Mouse (Mus musculus): Measurements from ENCODE around the gene Ptges. TPM values are rescaled to one million over a fixed set of nuclear protein-coding genes. Genes with fewer than 3 reads are reported as not detected.

Ptges gene
- 2.6 and 4.4 TPM in 2 replicates for polyA plus RNA-seq (2015; fragmentation: Nextera tagmentation; extraction: Ambion mirVana)

DNA sequence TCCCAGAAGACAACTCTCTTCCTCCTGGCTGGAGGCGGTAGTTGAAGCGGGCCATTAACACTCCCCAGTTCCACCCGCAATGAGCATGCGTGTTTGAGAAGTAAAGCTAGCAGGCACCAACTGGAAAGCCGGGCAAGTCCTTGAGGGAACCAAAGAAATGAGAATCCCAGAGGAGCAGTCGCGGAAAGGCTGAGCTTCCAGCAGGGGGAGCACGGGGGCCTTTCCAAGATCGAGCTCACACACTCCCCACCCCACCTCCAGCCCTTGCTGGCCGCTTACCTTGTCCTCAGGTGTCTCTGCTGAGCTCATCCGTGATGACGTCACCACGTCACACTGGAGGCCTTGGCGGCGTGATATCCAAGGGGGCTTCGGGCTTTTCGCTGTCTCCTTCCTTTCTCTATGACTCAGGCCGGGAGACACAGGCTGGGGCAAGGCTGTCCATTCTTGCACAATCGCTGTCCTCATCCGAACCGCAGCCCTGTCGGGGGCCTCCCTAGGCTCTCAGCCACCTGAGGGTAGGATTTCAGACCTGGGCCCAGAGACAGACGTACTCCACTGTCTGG is at the start of gene Ptges:
TSS of gene Ptges (minus strand) at position 381 of the 563 bp plus-strand sequence.
- H3K27ac ChIP-seq: no peak within 1 kb of the TSS
- H3K4me1 ChIP-seq (replicated peaks): peaks cover 31% of the 10 kb centered on the region
- peak within 1 kb of the TSS; percentile 39; the same call in 1 of the 2 replicates for H3K9ac ChIP-seq
- peak within 1 kb of the TSS; percentile 38 for H3K4me3 ChIP-seq
- H3K27me3 ChIP-seq: no peaks in the 10 kb centered on the region
- H3K9me3 ChIP-seq (replicated peaks): no peaks in the 10 kb centered on the region
- 3% methylated on average over 23 of the region's 23 CpGs for WGBS
- H3K36me3 ChIP-seq: no peaks in the 10 kb centered on the region
- peak; percentile 36 for ATAC-seq (replicated peaks; ENCODE audit: insufficient number of reproducible peaks, insufficient read depth, low FRiP score, low read depth)
- H3K4me2 ChIP-seq: peak within 1 kb of the TSS; percentile 70

GRCm38 (mm10) chr2:30967352-30968327 is 38.0 kb upstream of the Ptges start, which contains the start of gene Tor1a:
TSS of gene Tor1a (minus strand) at chr2:30967933.
- peaks cover 19% of the 10 kb centered on the region for H3K4me1 ChIP-seq (replicated peaks)
- peak within 1 kb of the TSS; percentile 93 for H3K4me2 ChIP-seq
- peak within 1 kb of the TSS; percentile 93 for H3K9ac ChIP-seq
- 2% methylated on average over 59 of the region's 59 CpGs for WGBS
- no peaks in the 10 kb centered on the region for H3K27me3 ChIP-seq
- no peaks in the 10 kb centered on the region for H3K9me3 ChIP-seq (replicated peaks)
- H3K36me3 ChIP-seq: peaks cover 22% of the 10 kb centered on the region
- peak within 1 kb of the TSS; percentile 100 for H3K4me3 ChIP-seq
- peak; percentile 94 for ATAC-seq (replicated peaks; ENCODE audit: insufficient number of reproducible peaks, insufficient read depth, low FRiP score, low read depth)
- H3K27ac ChIP-seq: peak within 1 kb of the TSS; percentile 74

- peak overlapping the region; percentile 100 for H3K4me3 ChIP-seq
- no peaks in the 10 kb centered on the region for H3K27me3 ChIP-seq
- H3K9me3 ChIP-seq (replicated peaks): no peaks in the 10 kb centered on the region
- no peak; the same call in 1 of the 2 replicates for ATAC-seq (replicated peaks; ENCODE audit: insufficient number of reproducible peaks, insufficient read depth, low FRiP score, low read depth)
- 13% methylated on average over 16 of the region's 16 CpGs for WGBS
- H3K4me1 ChIP-seq (replicated peaks): peaks cover 19% of the 10 kb centered on the region
- no peak overlapping the region for H3K27ac ChIP-seq
- H3K4me2 ChIP-seq: peak overlapping the region; percentile 93
- peaks cover 30% of the 10 kb centered on the region for H3K36me3 ChIP-seq
- H3K9ac ChIP-seq: peak overlapping the region; percentile 93
Observed at GRCm38 (mm10) chr2:30966826-30967225, 37.2 kb upstream of the Ptges start.

GRCm38 (mm10) chr2:30965627-30966026 is 36.0 kb upstream of the Ptges start:
- H3K27me3 ChIP-seq: no peaks in the 10 kb centered on the region
- no peak for ATAC-seq (replicated peaks; ENCODE audit: insufficient number of reproducible peaks, insufficient read depth, low FRiP score, low read depth)
- H3K9ac ChIP-seq: no peak overlapping the region
- WGBS: 91% methylated on average over 8 of the region's 8 CpGs
- peaks cover 19% of the 10 kb centered on the region for H3K4me1 ChIP-seq (replicated peaks)
- H3K27ac ChIP-seq: no peak overlapping the region
- H3K9me3 ChIP-seq (replicated peaks): no peaks in the 10 kb centered on the region
- no peak overlapping the region; the same call in 1 of the 2 replicates for H3K4me2 ChIP-seq
- H3K36me3 ChIP-seq: peaks cover 41% of the 10 kb centered on the region
- no peak overlapping the region for H3K4me3 ChIP-seq

DNA sequence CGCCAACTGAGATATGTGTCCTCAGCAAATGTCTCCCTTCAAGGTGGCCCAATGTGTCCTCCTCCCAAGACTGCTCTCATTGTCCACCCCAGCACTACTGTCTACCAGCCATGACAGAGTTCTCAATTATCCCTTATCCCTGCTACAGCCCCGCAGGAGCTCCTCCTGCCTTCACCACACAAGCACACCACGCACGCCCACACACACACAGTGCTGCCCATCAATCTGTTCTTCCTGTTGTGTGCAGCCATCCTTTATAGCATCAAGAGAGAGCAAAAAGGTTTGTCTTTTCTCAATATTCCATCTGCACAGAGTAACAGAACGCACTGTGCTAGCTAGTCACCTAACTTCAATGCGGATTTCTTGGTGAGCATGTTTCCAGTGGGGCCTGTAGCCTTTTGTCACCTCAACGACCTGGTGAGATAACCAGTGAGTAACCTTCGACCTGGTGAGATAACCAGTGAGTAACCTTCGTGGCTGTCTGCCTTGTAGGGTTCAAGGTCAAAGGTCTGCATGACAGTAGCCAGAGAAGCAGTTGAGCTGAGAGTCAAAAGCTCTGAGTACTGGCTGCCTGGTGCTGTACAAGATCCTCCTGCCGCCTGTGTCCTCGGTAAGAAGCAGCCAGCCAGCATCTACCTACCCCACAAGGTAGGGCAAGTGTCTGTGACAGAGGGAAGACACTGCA is 33.0 kb upstream of the Ptges start:
- Histone ChIP-seq H3K36me3 (peaks cover 70% of the 10 kb centered on the region), H3K27me3 (no peaks in the 10 kb centered on the region), H3K9ac (no peak overlapping the region), H3K4me3 (no peak overlapping the region), H3K4me2 (no peak overlapping the region), H3K4me1 (replicated peaks) (peaks cover 17% of the 10 kb centered on the region), H3K27ac (no peak overlapping the region), H3K9me3 (replicated peaks) (no peaks in the 10 kb centered on the region)
- ATAC-seq (replicated peaks; ENCODE audit: insufficient number of reproducible peaks, insufficient read depth, low FRiP score, low read depth): no peak
- 68% methylated on average over 11 of the region's 11 CpGs for WGBS

DNA sequence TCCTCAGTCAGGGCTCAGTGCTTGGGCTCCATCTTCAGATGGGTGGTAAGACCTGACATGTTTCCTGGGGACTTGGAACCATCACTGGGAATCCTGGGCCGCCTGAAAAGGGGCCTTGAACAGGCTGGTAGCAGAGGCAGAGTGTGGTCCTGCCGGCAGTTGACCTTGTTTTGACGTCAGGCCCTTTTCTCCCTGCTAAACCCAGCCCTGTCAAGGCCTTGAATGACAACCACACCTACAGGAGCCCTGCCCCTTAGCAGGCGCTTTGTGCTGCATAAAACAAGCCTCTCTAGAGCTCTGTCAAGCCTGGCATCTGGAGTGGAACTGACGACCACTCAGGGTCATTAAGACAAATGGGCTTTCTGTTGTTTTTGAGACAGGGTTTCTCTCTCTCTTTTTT is 30.2 kb upstream of the Ptges start:
- H3K27ac ChIP-seq: no peak overlapping the region
- peaks cover 81% of the 10 kb centered on the region for H3K36me3 ChIP-seq
- no peaks in the 10 kb centered on the region for H3K9me3 ChIP-seq (replicated peaks)
- H3K4me1 ChIP-seq (replicated peaks): peaks cover 7% of the 10 kb centered on the region
- H3K4me2 ChIP-seq: no peak overlapping the region
- 43% methylated on average over 5 of the region's 5 CpGs for WGBS
- no peak overlapping the region for H3K9ac ChIP-seq
- H3K27me3 ChIP-seq: no peaks in the 10 kb centered on the region
- ATAC-seq (replicated peaks; ENCODE audit: insufficient number of reproducible peaks, insufficient read depth, low FRiP score, low read depth): no peak
- no peak overlapping the region for H3K4me3 ChIP-seq

- no peak overlapping the region for H3K4me2 ChIP-seq
- H3K27ac ChIP-seq: no peak overlapping the region
- peaks cover 18% of the 10 kb centered on the region for H3K4me1 ChIP-seq (replicated peaks)
- no peak overlapping the region for H3K4me3 ChIP-seq
- H3K9ac ChIP-seq: no peak overlapping the region
- H3K36me3 ChIP-seq: peaks cover 73% of the 10 kb centered on the region
- WGBS: 88% methylated on average over 14 of the region's 14 CpGs
- H3K9me3 ChIP-seq (replicated peaks): no peaks in the 10 kb centered on the region
- ATAC-seq (replicated peaks; ENCODE audit: insufficient number of reproducible peaks, insufficient read depth, low FRiP score, low read depth): no peak
- no peaks in the 10 kb centered on the region for H3K27me3 ChIP-seq
Observed at GRCm38 (mm10) chr2:30958726-30959125, 29.1 kb upstream of the Ptges start.

- peaks cover 62% of the 10 kb centered on the region for H3K36me3 ChIP-seq
- 81% methylated on average over 4 of the region's 4 CpGs for WGBS
- ATAC-seq (replicated peaks; ENCODE audit: insufficient number of reproducible peaks, insufficient read depth, low FRiP score, low read depth): no peak
- no peak overlapping the region for H3K9ac ChIP-seq
- H3K4me3 ChIP-seq: no peak overlapping the region
- no peak overlapping the region for H3K27ac ChIP-seq
- H3K9me3 ChIP-seq (replicated peaks): no peaks in the 10 kb centered on the region
- H3K27me3 ChIP-seq: no peaks in the 10 kb centered on the region
- peaks cover 23% of the 10 kb centered on the region for H3K4me1 ChIP-seq (replicated peaks)
- no peak overlapping the region for H3K4me2 ChIP-seq
Observed at GRCm38 (mm10) chr2:30957511-30957910, 27.8 kb upstream of the Ptges start.

DNA sequence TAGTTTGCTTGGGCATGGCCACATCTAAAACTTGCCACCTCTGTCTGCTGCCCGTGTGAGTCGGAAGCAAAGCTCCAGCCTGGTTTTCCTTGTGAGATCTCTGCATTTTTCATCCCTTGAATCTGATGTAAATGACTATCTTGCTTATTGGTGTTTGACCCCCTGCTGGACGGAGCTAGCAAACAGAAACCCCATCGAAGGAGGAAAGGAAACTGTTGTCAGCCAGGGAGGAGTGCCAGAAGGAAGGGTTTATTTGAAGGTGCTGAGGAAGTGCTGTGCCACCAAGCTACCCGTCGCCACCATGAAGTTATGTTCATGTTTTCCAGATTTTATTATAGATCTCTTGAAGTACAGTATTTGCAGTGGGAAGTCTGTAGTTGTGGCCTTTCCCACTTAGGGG is 25.1 kb upstream of the Ptges start:
- no peak overlapping the region for H3K4me3 ChIP-seq
- H3K4me1 ChIP-seq (replicated peaks): peaks cover 25% of the 10 kb centered on the region
- WGBS: 60% methylated on average over 6 of the region's 6 CpGs
- H3K27ac ChIP-seq: no peak overlapping the region
- no peak for ATAC-seq (replicated peaks; ENCODE audit: insufficient number of reproducible peaks, insufficient read depth, low FRiP score, low read depth)
- no peaks in the 10 kb centered on the region for H3K9me3 ChIP-seq (replicated peaks)
- H3K9ac ChIP-seq: 0 out of 2 replicates have a peak overlapping the region, but pooled peaks have one; percentile 95
- peaks cover 36% of the 10 kb centered on the region for H3K36me3 ChIP-seq
- H3K27me3 ChIP-seq: no peaks in the 10 kb centered on the region
- 0 out of 2 replicates have a peak overlapping the region, but pooled peaks have one; percentile 93 for H3K4me2 ChIP-seq

DNA sequence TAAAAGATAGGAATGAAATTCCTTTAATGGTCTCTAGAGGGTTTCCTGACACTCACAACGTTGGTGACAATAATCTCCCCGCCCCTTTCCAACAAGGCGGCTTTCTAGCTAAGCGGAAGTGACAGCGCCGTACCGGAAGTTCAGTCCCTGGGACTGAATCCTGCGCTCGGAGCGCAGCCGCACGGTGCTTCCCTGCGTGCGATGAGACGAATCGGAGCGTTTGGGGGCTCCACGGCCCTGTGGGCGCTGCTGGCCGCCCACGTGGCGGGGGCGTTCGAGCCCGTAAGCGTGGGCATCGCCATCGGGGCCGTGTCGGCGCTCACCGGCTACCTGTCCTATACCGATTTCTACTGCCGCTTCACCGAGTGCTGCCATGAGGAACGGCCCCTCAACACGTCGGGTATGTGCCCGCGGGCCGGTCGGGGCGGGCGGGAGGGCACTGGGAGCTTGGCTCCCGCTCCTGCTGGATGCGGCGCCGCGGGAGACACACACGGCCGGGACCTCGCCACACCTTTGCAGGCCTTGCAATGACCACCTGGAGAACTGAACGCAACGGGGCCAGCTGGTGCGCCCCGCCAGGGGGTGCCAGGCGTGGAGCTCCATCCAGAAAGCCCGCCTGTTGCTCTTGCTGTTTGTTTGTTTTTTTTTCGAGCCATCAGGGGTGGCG is 23.3 kb upstream of the Ptges start, which contains the start of gene Tor1b:
TSS of gene Tor1b (plus strand) at position 136 of the 667 bp plus-strand sequence.
- peak within 1 kb of the TSS; percentile 86 for H3K27ac ChIP-seq
- ATAC-seq (replicated peaks; ENCODE audit: insufficient number of reproducible peaks, insufficient read depth, low FRiP score, low read depth): peak; percentile 89
- H3K4me1 ChIP-seq (replicated peaks): peaks cover 25% of the 10 kb centered on the region
- H3K36me3 ChIP-seq: peaks cover 18% of the 10 kb centered on the region
- no peaks in the 10 kb centered on the region for H3K9me3 ChIP-seq (replicated peaks)
- H3K4me2 ChIP-seq: peak within 1 kb of the TSS; percentile 93
- peak within 1 kb of the TSS; percentile 95 for H3K9ac ChIP-seq
- H3K27me3 ChIP-seq: no peaks in the 10 kb centered on the region
- under 1% methylated on average over 60 of the region's 60 CpGs for WGBS
- peak within 1 kb of the TSS; percentile 95 for H3K4me3 ChIP-seq

All from heart, embryonic 15.5 days (tissue).